Mouse (Mus musculus) liver, embryonic 15.5 days (tissue): ENCODE measurements around the gene Zfp111. TPM values are rescaled to one million over a fixed set of nuclear protein-coding genes. Genes with fewer than 3 reads are reported as not detected.

Source experiments
- polyA plus RNA-seq: library from polyadenylated mRNA; unstranded; fragments of >200 nt; fragmentation: Nextera tagmentation; extraction: Ambion mirVana; gene quantifications from 2 replicates; pipeline ENCODE4 v1.2.1, GENCODE M21; 2015

The Zfp111 gene
- polyA plus RNA-seq, 1 experiment from 2014 or later = 1.1 TPM

Other genes with a start within 250 kb of the Zfp111 start
- not detected in 2 replicates for gene Vmn1r181, start 236.8 kb downstream of the Zfp111 start, polyA plus RNA-seq
- gene V1rd19, start 209.8 kb downstream of the Zfp111 start, polyA plus RNA-seq = not detected in 2 replicates
- not detected in 2 replicates for gene Vmn1r183, start 158.2 kb downstream of the Zfp111 start, polyA plus RNA-seq
- 8.0 and 9.7 TPM in 2 replicates for gene Zfp180, start 129.5 kb downstream of the Zfp111 start, polyA plus RNA-seq
- gene Zfp112, start 99.1 kb downstream of the Zfp111 start, polyA plus RNA-seq = 0.50 and 0.54 TPM in 2 replicates
- 3.3 and 3.5 TPM in 2 replicates for gene Zfp235, start 77.3 kb downstream of the Zfp111 start, polyA plus RNA-seq
- 0.40 and 0.61 TPM in 2 replicates for gene Zfp114, start 36.4 kb downstream of the Zfp111 start, polyA plus RNA-seq
- 1.0 and 1.2 TPM in 2 replicates for gene Zfp109, start 26.1 kb upstream of the Zfp111 start, polyA plus RNA-seq
- gene Zfp108, start 43.4 kb upstream of the Zfp111 start, polyA plus RNA-seq = 0.38 and 0.51 TPM in 2 replicates
- gene Zfp93, start 59.0 kb upstream of the Zfp111 start, polyA plus RNA-seq = 0.88 and 0.93 TPM in 2 replicates
- 2.1 and 2.6 TPM in 2 replicates for gene Zfp61, start 89.8 kb upstream of the Zfp111 start, polyA plus RNA-seq
- gene Zfp94, start 105.2 kb upstream of the Zfp111 start, polyA plus RNA-seq = 1.7 TPM in 2 replicates
- not detected in 2 replicates for gene Tescl, start 122.5 kb upstream of the Zfp111 start, polyA plus RNA-seq
- not detected in 2 replicates for gene Lypd5, start 137.8 kb upstream of the Zfp111 start, polyA plus RNA-seq
- gene Kcnn4, start 158.8 kb upstream of the Zfp111 start, polyA plus RNA-seq = 127 and 144 TPM in 2 replicates
- gene Smg9, start 188.2 kb upstream of the Zfp111 start, polyA plus RNA-seq = 14.8 and 15.9 TPM in 2 replicates
- gene Irgc1, start 240.9 kb upstream of the Zfp111 start, polyA plus RNA-seq = 0.18 TPM in 1 of 2 replicates, not detected in the other